Mouse (Mus musculus) urinary bladder, postnatal 25 days (tissue): Measurements from ENCODE around the gene Chst14.

ENCODE experiments used
- DNase-seq: peaks from one replicate; pipeline ENCODE4 v3.0.0; 2022; ENCODE audit warnings: low spot score

The Chst14 gene

DNA sequence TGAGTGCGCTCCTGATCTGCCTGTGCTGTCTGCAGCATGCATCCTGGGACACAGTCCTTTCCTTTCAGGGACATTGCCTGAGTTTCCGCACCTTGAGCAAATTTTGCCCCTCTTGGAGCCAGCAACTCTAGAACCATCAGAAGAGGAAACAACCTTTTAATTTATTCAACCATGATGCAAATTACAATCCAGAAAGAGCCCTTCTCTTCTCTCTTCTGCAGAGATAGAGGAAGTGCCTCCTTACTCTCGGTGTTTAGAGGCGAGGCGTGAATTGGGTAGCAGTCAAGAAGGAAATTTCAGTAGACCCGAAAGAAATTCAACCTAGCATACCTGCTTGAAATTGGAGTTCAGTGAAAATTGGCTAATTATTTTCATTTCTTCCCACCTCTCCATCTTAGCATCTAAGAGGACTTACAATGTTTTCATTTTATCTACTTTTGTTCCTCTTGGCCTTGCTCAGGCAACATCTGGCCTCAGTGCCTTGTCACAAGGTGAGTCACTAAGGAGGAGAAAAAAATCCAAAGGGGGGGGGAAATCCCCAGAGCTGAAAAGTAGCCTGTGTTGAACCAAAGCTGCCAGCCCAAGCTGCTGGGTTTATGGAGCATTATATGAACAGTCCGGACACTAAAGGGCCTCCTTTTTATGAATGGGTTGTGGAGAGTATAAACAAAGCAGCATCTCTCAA, 20.7 kb upstream of the Chst14 start:
- DNase-seq = no peak

DNA sequence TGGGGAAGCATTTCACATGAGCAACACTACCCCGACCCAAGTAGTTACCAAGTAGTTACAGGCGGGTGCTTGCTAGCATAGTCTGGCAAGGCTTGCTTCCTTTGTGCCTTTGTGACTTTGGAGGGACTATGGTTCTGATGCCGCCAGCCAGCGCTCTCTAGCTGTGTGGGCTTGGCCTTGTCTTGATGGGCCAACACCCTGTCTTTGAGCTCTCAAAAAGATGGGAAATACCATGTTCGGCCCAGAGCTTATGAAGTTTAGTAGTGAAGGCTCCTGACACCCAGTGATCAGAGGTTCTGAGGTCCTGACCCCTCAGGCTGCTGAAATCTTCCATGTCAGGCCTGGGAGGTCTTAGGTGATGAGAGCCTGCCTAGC, 20.2 kb upstream of the Chst14 start:
- DNase-seq = no peak

DNA sequence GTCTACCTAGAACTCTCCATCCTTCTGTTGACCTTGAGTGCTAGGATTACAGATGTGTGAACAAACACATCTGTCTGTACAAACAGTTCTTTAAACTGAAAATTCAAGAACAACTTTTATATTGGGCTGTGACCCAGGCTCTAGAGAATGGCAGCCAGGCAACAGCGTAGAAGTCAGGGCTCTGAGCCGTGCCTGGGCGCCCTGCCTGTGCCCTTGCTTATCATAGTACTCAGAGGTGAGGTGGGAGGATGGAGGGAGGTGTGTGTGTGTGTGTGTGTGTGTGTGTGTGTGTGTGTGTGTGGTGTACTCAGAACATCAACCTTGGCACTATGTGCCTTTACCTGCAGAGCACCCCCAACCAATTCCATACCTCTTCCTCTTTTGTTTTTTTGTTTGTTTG, 18.5 kb upstream of the Chst14 start:
- no peak for DNase-seq

DNA sequence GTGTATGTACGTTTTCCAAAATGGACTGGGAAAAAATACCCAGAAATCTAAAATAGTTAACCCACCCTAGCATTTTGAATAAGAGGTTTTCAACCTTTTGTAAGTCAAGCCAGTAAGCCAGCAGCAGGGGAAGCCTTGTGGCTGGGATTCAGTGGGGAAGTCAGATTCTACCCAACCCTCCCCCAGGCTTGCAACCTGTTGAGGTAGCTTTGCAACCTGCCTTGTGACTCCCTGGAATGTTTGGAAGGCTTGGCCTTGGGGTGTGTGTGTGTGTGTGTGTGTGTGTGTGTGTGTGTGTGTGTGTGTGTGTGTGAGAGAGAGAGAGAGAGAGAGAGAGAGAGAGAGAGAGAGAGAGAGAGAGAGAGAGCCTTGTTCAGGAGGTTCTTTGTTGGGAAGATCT, 17.1 kb upstream of the Chst14 start:
- no peak for DNase-seq

DNA sequence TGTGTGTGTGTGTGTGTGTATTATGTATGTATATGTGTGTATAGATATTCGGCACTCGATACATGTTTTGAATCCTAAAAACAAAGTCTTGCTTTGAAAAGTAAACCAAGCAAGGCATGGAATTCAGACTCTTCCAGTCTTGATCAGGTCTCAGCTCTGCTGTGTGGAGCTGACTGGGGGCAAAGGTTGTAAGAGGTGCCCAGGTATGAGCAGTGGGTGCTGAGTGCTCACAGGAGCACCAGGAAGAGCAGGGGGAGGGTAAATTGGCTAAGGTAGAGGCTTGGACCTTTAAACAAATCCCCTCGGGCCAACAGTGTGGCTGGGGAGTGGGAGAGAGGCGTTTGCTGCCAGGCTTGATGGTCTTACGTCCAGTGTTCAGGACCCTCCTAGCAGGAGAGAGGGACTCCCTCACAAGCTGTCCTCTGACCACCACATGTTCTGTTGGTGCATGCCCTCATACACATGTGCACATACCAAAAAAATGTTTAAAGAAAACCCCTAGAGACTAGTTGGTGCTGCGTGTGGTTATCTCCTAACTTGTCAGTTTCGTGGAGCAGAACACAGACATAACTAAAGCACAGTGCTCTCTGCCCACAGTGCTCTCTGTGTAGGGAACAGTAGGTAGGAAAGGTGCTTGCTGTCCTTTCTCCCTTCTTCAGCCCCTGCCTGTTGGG, 15.6 kb upstream of the Chst14 start:
- no peak for DNase-seq

DNA sequence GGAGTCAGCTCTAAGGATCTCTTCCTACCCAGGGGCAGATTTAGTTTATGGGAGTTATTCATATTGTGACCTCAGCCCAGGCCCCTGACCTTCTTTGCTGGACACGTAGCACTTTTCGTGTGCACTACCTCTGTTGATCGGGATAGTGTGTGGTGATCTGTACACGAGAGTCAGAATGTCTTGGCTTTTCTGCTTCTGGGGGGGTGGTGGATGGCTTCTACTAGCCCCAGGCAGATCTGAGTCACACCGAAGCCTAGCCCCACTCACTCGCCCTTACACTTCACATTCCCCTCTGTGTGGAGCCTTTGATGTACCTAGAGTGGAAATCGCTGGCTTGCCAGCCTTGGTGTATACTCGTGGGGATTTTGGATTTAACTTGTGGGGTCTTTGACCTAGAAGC, 13.6 kb upstream of the Chst14 start:
- no peak for DNase-seq

DNA sequence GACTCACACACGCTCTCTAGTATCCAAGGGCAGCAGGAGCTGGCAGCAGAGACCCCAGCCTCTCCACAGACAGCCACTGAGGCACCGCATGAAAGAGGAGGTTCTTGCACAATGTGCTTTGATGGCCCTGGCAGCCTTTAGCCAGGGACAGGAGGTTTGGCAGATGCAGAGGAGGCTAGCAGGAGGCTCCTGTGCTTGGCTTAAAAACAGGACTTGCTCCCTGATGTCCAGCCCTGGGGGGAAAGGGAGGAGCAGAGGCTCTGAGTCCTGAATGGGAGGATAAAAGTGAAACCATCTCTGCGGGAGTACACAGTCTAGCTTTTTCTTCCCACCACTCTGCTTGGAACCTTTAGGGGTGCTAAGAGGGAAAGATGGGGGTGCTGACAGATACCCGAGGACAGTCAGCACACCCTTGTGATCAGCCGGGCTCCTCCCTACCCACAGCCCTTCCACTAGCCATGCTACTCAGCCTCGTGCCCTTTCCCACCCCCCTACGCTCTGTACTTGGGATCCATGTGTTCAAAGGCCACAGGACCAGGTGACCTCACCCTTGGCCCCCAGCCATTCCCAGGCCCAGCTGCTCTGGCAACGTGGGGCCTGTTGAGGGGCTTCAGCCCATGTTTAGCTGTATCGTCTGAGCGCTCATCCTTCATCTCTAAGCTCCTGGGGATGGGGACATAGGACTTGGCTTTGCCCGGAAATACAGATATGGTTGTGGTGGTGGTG, 12.6 kb upstream of the Chst14 start:
- DNase-seq = no peak

DNA sequence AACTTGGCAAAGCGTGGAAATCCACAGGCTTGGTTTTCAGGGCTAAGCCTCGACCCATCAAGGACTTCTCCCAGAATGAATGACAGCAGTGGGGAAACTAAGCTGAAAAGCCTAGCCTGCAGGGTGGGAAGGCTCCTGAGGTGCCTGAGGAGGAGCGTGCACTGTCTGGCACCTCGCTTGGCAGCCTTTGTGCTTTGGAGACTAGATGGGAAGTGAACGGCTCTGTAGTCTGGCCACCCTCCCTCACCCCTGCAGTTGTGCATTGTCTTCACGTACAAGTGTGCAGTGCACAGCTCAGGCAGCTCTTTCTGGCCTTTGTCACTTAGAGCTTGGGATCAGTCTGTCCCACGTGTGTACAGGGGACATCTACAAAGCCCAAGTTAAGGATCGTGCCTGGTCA, 11.6 kb upstream of the Chst14 start:
- DNase-seq = no peak

DNA sequence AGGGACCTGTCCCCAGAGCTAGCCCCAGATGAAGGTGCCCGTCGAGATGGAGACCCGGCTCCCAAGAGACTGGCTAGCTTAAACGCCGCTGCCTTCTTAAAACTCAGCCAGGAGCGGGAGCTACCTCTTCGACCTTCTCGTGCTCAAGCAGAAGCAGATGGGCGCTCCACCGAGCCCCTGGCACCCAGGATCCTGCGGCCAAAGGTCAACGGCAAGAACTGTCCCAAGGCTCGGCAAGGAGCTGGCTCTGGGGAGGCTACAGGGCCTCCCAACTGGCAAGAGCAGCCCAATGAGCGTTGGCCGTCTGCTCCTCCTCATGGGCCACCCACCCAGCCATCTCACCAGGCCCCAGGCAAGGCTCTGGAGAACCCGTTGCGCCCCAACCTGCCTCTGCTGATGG, 9.9 kb upstream of the Chst14 start:
- DNase-seq = no peak

DNA sequence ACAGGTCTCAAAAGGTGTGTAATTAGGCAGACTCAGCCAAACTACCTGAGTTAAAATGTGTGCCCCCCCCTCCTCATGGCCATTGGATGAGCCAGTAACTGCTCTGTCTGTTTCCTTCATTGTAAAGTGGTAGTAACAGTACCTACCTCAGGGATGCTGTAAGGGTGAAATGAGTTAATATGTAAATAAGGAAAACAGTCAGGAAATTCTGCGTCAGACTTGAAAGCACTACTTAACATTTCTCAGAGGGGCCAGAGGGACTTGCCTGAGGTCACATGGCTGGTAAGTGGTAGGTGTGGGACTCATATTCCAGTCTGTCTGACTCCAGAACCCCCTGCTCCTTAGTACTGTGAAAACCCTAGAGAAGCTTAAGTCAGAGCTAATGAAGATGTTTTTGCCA, 7.8 kb upstream of the Chst14 start:
- DNase-seq = no peak

DNA sequence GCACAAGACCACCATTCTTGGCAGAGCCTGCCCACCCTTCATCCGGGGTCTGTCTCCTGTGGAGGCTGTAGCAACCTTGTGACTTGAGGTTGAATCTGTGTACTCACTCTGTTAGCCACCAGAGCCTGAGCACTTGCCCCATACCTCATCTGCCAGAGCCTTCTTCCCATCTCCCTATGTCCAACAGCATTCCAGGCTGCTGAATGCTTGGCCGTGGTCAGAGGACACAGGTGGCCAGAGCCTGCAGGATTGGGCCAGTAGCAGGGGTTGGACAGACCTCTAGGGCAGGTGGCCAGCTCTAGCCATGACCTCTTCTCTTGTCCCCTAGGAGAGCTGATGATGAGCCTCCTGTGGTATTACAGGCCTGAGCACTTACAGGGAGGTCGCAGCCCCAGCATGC, 5.9 kb upstream of the Chst14 start:
- DNase-seq = no peak

DNA sequence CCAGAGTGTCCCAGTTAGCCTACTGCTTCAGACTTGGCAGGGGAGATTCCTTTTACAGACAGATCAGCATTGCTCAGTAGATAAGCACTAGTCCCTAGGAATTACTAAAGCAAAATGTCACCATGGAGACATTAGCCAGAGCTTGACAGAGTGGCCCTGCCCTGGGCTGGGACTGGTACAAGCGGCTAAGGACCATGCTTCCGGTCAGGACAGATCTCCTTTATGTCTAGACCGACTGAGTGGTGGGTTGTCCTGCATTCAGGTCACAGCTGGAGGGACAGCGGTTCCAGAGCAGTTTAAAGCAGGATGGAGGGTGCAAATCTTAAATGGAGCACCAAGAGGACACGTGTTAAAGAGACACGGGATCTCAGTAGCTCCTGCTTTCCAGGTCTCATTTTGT, 344 bp upstream of the Chst14 start:
- no peak for DNase-seq

DNA sequence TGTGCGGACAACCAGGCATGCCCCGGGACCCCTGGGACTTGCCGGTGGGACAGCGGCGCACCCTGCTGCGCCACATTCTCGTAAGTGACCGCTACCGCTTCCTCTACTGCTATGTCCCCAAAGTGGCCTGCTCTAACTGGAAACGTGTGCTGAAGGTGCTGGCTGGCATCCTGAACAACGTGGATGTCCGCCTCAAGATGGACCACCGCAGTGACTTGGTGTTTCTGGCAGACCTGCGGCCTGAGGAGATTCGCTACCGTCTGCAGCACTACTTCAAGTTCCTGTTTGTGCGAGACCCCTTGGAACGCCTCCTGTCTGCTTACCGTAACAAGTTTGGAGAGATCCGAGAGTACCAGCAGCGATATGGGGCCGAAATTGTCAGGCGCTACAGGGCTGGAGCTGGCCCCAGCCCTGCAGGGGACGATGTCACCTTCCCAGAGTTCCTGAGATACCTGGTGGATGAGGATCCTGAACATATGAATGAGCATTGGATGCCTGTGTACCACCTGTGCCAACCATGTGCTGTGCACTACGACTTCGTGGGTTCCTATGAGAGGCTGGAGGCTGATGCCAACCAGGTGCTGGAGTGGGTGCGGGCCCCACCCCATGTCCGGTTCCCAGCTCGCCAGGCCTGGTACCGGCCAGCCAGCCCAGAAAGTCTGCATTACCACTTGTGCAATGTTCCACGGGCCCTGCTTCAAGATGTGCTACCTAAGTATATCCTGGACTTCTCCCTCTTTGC, 873 bp downstream of the Chst14 start:
- no peak for DNase-seq

DNA sequence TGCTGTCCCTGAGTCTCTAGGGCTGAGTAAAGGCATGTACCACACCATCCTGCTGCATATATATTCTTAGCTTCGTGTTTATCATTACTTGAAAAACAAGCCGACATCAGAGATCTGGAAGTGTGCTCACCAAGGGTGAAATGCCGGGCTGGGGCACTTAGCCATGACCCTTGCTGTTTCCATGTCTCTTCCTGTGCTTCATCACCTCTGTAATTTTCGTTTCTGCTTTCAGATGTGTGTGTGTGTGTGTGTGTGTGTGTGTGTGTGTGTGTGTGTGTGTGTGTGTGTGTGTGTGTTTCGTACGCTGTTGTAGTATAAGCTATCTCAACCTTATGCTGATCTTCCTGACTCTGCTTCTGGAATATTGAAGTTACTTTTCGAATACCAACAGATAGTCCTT, 15.0 kb downstream of the Chst14 start:
- DNase-seq = no peak

DNA sequence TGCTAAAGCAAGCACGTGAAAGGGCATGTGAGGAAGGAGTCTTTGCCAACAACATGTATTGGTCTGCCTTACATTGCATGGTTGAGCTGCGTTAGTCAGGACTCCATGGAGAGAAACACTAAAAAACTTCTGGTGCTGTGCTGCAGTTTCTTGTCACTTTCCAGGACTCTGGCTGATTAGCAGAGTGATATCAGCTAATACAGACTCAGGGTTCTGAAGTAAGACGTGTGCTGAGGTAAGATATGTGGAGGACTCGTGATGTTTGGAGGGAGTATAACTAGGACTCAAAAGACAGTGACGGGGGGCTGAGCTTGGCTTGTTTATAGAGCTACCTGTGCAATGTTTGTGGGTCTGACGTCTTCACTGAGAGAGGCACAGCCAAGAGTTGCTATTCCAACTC, 16.9 kb downstream of the Chst14 start:
- DNase-seq = no peak

DNA sequence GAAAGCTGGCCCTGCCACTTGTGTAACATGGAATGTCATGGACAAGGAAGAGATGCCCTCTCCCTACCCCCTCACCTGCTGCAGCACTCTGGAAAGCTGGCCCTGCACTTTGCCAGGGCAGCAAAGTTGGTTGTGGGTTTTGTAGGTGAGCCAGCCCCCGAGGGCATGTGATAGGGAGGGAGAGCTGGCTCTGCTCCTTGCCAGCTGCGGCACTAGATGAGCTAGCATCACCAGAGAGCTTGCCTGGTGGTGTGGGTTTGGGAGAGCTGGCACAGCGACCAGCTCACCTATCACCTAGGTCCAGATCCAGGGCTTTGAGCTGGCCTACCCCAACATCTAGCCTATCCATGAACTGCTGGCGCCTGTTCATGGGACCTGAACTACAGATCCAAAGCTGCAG, 22.5 kb downstream of the Chst14 start:
- no peak for DNase-seq

DNA sequence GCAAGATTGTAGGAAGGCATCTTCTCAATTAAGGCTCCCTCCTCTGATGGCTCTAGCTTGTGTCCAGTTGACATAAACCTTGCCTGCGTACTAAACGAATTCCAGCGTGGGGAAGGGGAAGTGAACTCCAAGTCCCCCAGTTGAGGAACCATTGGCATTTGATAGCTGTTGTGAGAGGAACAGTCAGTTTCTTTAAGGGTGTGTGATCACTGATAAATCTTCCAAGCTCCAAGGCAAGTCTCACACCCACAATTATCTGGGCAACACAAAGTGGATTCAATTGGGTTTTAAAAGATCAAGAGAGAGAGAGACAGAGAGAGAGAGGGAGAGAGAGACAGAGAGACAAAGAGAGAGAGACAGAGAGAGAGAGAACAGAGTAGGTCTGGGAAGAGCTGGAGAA, 23.4 kb downstream of the Chst14 start:
- no peak for DNase-seq

DNA sequence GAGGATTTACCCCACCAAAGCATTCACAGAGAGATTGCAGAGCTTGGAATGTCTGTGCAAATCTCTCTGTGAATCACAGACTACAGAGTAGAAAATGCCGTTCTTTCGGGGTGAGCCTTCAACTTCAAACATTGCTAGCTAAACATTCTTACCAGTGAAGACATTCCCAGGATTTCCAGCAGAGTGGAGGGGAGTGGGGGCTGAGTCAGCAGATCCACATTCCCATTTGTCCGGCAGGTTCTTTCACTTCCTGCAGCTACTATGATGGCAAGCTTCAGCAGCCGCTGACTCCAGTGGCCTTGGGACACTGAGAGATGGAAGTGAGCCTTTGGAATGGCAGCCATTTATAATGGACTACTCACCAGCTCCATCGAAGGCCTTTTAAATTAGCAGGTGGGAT, 30.2 kb downstream of the Chst14 start:
- DNase-seq = no peak

DNA sequence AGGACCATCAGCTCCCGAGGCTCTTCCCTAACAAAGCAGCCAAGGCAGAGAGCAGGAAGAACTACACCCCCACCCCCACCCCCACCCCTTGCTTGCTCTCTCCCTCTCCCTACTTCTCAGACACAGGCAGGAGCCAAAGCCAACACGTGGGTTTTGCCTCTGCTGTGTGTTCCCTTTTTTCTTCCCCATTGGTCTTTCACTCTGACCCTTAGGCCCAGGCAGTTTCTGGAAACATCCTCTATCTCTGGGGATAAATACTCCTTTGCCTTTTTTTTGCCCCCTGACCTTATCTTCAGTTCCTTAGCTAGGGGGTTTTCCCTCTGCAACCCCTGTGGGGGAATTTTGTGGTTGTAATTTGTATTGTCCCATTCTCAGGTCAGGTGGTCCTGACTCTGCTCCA, 33.3 kb downstream of the Chst14 start:
- DNase-seq = no peak

DNA sequence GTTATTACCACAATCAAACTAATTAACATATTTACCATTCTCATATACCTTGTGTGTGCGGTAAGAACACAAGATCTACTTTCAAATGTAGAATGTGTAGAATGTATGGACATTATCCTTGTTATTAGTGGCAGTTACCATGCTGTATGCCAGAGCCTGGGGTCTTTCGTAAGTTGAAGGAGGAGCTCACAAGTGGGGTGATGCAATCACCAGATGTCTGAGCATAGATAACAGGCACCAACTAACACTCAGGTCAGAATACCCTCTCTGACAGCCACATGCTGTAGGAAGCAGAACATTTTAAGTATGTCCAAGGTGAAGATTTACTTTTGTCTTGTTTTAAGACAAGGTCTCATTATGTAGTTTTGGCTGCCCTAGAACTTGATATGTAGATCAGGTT, 34.1 kb downstream of the Chst14 start:
- no peak for DNase-seq

DNA sequence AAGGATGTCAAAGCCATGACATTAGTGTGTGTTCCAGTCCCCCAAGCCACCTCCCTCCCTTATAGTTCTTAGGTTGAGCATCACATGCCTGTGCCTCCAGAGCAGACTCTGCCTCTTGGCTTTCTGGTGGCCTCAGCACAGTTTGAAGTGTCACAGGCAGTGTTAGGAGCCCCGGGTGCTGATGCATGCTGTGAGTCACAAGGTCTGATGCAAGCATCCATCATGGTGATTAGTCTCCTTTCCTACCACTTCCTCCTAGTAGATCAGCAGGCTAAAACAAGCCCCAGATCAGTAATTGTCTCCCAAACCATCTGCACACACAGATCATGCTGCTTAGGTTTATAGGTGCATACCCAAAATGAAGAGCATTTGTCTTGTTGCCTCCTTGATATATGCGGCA, 35.2 kb downstream of the Chst14 start:
- DNase-seq = no peak

DNA sequence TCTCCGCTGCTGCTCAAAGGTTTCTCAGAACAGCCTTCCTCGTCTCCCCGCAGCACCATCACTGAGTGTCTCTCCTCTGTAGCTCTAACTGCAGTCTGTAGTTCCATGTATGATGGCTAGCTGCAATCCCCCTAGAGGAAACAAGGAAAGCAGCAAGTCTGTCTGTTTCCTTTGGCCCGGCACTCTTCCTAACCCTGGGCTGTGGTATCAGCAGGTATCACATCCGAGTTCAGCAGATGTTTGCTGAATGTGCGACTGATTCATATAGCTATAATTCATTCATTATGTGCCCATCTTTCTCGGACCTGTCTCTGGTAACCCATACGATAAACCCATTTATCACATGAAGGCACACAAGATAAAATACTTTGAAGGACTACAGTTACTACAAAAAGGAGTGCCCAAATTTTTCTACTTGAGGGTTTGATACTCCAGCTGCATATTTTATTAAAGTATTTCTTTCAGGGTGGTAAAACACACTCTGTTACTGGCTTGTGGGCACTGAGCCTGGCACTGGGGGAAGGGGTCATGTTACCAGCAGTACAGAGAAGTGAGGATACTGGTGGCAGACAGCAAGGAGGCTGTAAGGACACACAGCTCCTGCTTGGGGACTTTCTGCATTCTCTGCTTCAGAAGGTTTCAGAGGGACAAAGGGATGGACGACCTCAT, 36.8 kb downstream of the Chst14 start:
- no peak for DNase-seq

DNA sequence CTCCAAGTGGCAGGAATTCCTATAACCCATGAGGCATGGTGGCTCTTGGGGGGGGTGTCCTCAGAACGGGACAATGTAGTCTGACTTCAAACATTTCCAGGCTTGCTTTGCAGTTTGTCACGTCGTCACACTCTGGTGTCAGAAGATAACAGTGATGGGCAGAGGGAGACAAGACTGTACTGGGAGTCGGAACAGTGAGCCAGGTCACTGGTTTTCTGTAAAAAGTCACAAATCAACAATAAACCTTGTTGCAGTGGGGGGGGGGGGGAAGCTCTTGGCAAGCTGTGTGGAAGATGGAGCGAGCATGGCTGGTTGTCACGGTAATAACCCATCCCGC, 37.3 kb downstream of the Chst14 start:
- no peak for DNase-seq
